Mouse (Mus musculus) spleen, postnatal 4 days (tissue): ENCODE measurements around the gene Tmem110.

ENCODE experiments used
- DNase-seq, 2 experiments: peaks; one replicate each; pipeline ENCODE4 v3.0.0; 2022; ENCODE audit warnings: low spot score in 2 of 2

The Tmem110 gene

GRCm38 (mm10) chr14:30825476-30826131 lies at the start of gene Tmem110:
Tmem110 (plus strand) TSS chr14:30825590.
- peak; percentile 86 to 92 for DNase-seq

- no peak for DNase-seq
Observed at GRCm38 (mm10) chr14:30784614-30785013, 40.8 kb upstream of the Tmem110 start.

- no peak for DNase-seq
Observed at GRCm38 (mm10) chr14:30789471-30789870, 35.9 kb upstream of the Tmem110 start.

- DNase-seq = no peak
Observed at GRCm38 (mm10) chr14:30792871-30793270, 32.5 kb upstream of the Tmem110 start.

- DNase-seq = no peak
Observed at GRCm38 (mm10) chr14:30801756-30802155, 23.6 kb upstream of the Tmem110 start.

GRCm38 (mm10) chr14:30821136-30821535 lies 4.3 kb upstream of the Tmem110 start:
- DNase-seq = no peak

GRCm38 (mm10) chr14:30824456-30824995 lies 864 bp upstream of the Tmem110 start:
- DNase-seq = peak in 1 of 2 experiments; percentile 31

- DNase-seq = no peak
Observed at GRCm38 (mm10) chr14:30825021-30825475, 342 bp upstream of the Tmem110 start.

GRCm38 (mm10) chr14:30826174-30827140 lies 1.1 kb downstream of the Tmem110 start:
- peak in 1 of 2 experiments; percentile 58 for DNase-seq

- DNase-seq = peak in 1 of 2 experiments; percentile 54
Observed at GRCm38 (mm10) chr14:30827480-30827879, 2.1 kb downstream of the Tmem110 start.

- DNase-seq = peak in 1 of 2 experiments; percentile 51
Observed at GRCm38 (mm10) chr14:30828077-30828476, 2.7 kb downstream of the Tmem110 start.

GRCm38 (mm10) chr14:30828635-30829460 lies 3.5 kb downstream of the Tmem110 start:
- DNase-seq = no peak

- no peak for DNase-seq
Observed at GRCm38 (mm10) chr14:30837416-30837996, 12.1 kb downstream of the Tmem110 start.

GRCm38 (mm10) chr14:30843701-30844100 lies 18.3 kb downstream of the Tmem110 start:
- no peak for DNase-seq

GRCm38 (mm10) chr14:30850504-30850903 lies 25.1 kb downstream of the Tmem110 start:
- no peak for DNase-seq

GRCm38 (mm10) chr14:30852325-30852724 lies 26.9 kb downstream of the Tmem110 start:
- DNase-seq = no peak

- DNase-seq = no peak
Observed at GRCm38 (mm10) chr14:30855316-30855715, 29.9 kb downstream of the Tmem110 start.

GRCm38 (mm10) chr14:30856885-30857507 lies 31.6 kb downstream of the Tmem110 start:
- DNase-seq = no peak

GRCm38 (mm10) chr14:30857990-30858389 lies 32.6 kb downstream of the Tmem110 start:
- DNase-seq = no peak

GRCm38 (mm10) chr14:30861421-30862125 lies 36.2 kb downstream of the Tmem110 start:
- DNase-seq = no peak
